Mouse (Mus musculus): ENCODE measurements around the gene Clhc1.
A peak's percentile ranks its signal among the peaks of the same experiment; 100 is the strongest.

Clhc1 gene

DNA sequence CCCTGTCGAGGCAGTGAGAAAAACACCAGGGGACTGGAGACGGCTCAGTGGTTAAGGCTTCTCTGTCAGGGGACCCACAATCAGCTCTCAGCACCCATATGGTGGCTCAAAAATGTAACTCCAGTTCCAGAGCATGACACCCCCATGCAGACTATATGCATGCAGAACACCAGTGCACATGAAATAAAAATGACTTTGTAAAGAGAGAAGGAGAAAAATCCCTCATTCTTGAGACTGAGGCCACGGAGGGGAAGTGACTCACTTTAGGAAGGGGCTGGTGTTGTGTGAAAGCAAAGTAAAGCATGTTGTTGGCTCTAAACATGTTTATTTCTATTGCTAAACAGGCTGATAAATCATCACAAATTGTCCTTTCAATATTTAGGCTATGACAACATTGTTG is 13.2 kb downstream of the Clhc1 start:
- no peak for DNase-seq (ENCODE audit: low read depth, low spot score)

DNA sequence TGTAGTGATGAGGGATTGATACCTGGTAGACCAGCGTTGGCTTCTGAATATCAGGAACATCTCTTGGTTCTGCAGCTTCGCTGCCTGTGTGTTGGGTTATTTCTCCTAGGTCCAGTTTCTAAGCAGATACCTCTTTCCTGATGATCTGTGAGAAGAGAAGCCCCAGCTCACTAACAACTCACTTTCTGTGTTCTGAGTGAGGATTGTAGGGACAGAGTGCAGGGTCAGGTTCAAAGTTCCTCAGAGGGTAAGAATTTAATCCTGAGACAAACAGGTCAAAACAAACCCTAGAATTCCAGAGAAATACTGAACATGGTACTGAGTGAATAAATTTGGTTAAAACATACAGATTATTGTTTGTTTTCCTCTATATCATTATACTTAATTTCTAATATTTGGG is 15.7 kb downstream of the Clhc1 start:
- DNase-seq (ENCODE audit: low read depth, low spot score), result no peak

DNA sequence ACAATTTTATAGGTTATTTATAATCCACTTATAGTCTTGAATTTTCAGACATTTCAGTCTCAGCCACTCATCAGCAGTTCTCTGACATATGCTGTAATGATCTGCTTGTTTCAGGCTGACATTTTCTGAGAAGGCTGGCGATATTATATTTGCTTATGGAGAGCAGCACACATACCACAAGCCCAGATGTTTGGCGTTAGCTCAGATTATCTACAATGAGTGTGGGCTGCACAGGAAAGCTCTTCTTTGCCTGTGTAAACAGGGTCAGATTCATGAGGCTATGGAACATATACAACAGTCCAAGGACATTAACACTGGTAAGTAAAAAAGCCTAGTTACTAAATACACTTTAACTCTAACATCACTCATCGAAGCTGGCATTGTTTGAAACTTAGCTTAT is 23.8 kb downstream of the Clhc1 start:
- no peak for DNase-seq (ENCODE audit: low read depth, low spot score)

DNA sequence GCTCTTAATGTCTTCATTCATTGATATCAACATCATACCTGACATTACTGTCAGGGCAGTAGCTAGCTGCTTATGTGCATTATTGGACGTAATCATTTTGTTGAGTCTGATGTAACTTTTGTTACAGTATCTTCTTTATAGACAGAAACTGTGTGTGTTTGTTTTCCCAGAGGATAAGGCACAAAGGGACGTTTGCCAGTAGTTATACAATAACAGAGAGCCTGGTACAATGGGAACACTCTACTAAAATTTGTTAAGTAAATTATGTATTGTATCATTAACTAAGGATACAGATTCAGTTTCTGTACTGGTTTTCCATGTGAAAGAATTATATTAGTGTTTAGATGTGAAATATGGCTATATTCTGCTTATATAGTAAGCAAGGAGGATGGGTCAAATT is 24.9 kb downstream of the Clhc1 start:
- DNase-seq (ENCODE audit: low read depth, low spot score), result no peak

DNA sequence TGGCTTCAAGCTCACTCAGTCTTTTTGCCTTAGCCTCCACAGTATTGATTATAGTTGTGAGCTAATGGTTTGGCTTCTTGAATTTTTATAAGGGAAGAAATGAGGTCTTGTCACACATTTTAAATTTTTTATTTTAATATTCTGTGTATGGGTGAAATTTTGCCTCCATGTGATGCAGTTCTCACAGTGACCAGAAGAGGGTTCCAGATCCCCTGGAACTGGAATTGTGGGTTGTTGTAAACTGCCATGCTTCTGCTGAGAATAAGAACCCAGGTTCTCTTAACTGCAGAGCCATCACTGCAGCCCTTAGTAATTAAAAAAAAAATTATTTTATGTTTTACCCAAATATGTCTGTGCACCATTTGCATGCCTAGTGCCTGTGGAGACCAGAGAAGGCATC is 31.9 kb downstream of the Clhc1 start:
- peak; percentile 15 for DNase-seq (ENCODE audit: low read depth, low spot score)

DNA sequence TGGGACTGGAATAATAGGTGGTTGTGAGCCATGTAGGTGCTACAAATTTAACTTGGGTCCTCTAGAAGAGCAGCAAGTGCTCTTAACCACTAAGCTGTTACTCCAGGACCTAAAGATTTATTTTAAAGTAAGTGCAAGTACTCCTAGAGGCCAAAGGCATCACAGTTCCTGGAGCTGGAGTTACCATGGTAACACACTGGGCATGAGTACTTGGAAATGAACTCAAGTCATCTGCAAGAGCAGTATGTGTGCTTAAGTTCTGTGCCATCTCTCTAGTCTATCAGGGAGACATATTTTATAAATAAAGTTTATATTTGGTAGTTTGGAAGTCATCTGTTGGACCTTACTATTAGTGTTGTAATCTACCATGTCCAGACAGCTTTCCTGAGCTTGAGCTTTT is 47.5 kb downstream of the Clhc1 start:
- peak; percentile 23 for DNase-seq (ENCODE audit: low read depth, low spot score)

DNA sequence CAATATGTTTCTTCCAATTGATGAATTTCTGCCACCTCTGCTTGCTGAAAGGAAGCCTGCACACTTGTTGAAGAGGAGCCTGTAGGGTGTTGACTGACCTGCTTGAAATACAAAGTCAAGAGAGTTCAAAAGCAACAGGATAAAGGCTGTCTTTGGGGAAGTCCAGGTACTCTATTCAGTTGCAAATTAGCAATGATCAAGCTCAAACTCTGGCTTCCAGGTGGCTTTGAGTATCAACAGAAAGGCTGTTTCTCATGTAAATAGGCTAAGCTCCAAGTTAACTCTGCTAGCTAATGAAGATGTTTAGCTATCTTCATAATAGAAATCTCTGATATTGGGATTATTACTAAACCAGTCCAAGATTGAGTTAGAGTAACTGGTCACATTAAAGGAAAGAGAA is 49.4 kb downstream of the Clhc1 start:
- peak; percentile 94 for DNase-seq (ENCODE audit: low read depth, low spot score)

DNA sequence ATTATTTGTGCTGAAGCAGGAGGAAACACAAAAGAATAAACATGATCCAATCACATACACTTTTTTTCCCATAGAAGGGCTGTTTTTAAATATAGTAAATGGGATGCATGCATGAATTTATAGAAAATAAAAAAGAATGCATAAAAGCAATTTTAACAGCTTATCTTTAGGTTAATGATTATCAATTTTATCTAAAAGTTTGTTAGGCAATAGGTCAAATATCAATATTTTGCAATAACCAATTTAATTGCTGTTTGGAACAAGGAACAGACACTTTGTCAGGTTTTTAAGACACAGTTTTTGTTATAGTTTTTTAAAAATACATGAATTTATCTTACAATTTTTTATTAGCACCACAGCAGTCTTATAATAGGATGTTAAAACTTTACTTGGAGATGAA is 51.2 kb downstream of the Clhc1 start:
- DNase-seq (ENCODE audit: low read depth, low spot score), result no peak

DNA sequence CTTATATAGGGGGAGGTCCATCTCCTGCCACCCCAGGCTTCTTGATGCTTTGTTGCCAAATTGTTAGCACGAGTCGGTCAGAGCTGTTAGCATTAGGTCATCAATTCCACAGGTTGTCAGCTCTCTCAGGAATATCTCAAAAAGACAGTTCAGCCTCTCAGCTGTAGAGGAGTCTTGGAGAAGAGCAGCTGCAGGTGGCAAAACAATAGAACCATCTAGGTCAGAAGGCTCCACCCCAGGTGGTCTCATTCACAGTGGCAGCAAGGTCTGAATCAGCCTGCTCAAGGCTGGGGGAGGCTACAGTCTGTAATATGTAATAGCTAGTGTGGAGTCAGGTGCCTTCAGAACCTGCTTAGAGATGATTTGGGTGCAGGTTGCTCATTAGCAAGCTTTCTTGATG is 55.8 kb downstream of the Clhc1 start:
- peak; percentile 81 for DNase-seq (ENCODE audit: low read depth, low spot score)

DNA sequence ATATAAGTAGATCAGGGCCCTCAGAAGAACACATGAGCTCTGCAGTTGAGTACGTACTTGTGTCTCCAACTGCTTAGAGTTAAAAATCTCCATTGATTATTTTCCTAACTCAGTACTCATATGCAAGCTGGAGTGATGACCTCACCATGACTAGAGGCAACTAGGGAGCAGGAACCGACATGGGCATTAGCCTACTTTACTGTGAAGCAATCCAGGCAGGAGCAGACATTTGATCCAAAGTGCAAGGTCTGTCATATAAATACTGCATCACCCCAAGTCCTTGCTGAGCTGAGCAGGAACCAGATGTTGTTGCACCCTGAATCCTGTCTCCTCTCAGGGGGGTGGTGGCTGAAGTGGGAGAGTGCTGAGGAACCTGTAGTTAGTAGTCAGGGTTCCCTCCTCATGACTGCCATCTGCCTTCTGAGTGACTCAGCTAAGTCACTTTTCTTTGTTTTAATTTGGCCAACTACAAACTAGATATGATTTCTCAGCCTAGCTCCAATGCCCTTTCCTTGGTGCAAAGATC is 59.8 kb downstream of the Clhc1 start:
- no peak for DNase-seq (ENCODE audit: low read depth, low spot score)

DNA sequence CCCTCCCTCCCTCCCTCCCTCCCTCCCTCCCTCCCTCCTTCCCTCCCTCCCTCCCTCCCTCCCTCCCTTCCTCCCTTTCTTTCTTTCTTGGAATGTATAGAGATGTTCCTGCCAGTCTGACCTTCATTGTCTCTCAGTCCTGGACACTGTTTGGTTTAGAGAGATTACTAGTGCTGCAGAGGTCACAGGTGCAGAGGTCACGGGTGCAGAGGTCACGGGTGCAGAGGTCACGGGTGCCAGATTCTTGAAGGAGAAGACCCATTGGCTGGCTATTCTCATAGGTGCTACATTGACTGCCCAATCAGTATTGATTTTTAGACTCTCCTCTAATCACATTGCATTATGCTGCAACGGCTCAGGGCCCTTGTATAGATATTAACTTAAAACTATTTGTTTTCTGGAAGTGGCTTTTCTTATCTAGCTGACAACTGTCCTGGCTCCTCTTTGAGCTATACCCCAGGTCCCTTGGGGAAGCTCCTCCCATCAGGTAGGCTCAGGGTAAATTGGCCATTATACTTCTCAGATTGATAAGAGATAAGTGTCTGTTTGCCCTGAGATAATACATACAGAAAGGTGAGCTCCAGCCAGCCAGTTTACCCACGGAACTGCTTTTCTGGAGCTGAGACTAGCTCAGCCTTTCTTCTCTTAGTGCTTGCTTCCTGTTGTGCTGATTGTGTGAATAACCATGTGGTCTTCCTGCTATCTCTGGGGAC is 62.2 kb downstream of the Clhc1 start:
- DNase-seq (ENCODE audit: low read depth, low spot score), result peak; percentile 59

DNA sequence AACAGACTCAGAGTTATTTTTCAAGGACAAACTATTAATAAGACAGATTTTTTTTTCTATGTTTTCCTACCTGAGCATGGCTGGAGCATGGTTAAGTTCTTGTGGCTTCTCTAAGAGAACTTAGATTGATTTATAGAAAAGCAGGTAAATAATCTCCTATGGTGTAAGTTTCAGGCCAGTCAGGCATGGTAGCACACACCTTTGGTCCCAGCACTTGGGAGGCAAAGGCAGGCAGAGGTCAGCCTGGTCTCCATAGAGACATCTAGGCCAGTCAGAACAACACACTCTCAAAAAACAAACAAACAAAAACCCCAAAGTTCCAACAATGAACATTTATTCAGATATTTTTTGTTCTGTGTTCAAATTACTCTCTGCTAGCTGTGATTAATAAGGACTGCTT is 64.3 kb downstream of the Clhc1 start:
- no peak for DNase-seq (ENCODE audit: low read depth, low spot score)

DNA sequence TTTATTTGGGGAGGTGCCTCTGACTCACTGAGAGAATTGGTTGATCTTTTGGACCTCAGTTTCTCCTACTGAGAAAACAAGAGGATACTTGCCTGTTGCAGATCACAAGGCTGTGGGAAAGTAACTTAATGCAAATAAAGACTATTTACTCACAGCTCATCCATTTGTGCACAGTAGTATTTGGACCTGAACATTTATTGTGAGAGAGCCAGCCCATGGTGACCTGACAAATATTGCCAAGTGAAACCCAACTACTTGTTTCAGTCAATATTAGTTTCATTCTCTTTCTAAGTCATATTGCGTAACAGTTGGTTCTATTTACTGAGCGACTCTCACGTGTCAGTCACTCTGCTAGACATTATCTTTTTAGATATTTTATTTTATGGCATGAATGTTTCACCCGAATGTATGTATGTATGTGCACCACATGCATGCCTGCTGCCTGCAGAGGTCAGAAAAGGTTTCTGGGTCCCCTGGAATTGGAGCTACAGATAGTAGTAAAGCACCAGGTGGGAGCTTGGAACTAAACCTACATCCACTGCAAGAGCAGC is 65.5 kb downstream of the Clhc1 start:
- no peak for DNase-seq (ENCODE audit: low read depth, low spot score)

DNA sequence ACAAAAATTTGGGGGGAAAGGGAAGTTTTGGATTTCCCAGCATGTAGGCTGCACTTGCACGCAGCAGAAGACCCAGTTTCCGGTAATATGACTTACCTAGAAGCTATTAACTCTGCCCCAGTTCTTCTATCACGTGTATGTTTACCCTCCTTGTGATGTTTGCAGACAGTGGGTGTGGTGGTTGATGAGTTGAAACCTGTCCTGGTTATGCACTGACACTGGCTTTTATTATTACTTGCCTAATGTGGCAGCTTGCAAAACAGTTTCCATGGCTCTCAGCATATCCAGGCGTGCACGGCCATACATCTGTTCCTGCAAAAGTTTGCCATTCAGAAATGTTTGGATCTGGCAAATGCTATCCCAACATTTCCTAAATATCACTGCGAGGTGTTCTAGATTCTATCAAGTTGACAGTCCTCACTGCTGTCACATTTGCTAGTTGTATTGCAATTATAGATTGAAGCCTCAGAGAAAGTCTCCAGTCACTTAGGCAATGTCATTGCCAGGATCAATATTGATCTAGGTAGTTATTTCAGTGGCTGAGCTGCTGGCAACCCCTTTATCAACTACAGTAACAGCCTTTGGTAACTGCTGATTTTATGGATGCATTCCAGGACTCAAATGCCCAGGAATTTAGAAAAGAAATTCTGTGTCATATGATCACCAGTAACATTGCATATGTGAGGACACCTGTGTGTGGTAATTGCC is 66.6 kb downstream of the Clhc1 start:
- DNase-seq (ENCODE audit: low read depth, low spot score), result no peak

DNA sequence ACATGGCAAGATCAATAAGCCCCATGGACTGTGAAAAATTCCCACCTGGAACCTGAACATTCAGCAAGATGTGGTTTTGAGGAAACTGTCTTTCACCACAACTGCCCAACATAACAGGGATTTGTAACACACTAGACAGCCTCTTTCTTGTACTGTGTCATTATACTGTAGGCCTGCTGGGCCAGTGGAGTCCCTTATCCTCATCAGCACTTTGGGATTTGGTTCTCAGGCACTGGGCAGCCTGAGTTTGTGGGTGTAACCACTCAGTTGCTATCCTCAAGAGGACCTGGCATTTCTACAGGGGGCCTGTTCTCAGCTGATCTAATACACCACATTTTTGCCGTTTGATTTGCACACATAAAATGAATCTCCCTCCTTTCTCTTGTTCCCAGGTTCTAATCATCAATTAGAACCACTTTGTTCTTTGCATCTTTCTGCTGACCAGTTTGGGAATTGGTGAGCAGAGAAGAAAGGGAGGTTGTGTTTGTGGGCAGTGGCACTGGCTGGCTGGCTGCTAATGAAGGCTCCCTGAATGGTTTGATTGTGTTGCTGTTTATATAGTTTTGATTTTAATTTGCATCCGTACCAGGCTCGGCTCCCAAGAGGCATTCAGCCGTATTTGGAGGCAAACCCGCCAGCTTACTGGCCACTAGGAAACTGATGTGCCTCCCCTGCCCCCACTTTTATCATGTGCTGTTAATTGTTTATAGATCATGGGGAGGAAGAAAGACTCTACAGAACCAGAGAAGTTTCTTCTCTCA is 74.5 kb downstream of the Clhc1 start:
- no peak for DNase-seq (ENCODE audit: low read depth, low spot score)

DNA sequence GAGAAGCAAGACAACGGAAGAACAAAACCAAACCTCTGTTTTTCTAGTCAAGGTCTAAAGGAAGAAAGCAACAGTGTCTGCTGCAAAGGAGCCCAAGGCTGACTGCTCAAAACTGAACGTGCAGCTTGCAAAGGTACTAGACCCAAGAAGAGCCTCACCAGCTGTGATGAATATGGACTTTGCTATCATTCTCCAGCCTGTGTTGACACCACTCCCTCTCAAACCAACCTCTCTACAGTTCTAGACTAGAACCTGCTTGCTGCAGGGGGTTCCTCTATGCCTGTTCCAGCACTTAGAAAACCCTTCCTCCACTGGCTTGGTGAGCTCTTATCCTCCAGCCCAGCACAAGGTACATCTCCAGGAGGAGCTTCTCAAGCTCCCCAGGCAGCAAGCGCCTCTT is 75.6 kb downstream of the Clhc1 start:
- no peak for DNase-seq (ENCODE audit: low read depth, low spot score)

DNA sequence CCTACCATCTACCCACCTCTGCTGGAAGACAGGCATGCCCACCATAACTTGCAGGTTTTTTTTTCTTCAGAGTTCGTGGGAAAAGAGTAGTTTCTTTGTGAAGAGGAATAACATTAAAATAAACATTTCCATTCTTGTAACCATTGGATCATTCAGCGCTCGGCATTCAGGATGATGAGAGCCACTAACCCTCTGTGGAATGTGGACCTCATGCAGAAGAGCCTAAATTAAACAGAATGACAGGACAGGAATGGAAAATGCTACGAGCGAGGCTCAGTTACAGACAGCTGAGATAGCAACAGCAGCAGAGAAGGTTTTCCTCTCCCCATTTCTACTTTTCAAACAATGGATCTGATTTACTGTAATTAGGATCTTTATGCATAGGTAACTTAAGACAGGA is 78.8 kb downstream of the Clhc1 start:
- DNase-seq (ENCODE audit: low read depth, low spot score), result no peak

DNA sequence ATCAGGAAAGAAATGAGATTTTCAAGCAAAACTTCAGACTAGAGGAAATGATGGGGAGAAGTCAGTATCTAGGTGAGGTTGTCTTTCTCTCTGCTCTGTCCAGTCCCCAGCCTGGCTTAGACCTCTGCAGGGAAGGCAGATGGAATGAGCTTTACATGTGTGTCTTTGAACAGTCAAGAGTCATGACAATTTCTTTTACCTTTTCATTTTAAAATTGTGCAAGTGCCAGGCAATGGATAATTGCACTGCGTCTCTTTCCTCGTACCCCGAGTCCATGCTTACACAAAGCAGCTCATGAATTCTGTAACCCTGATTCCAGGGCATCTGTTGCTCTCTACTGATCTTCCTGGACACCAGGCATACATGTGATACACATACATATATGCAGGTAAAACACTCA is 80.0 kb downstream of the Clhc1 start:
- no peak for DNase-seq (ENCODE audit: low read depth, low spot score)

Measured in ZHBTc4 (cell line).